Mouse (Mus musculus): ENCODE results near the gene Cyp2b10.

- no peak for TF ChIP-seq CTCF (IDR thresholded peaks at IDR 0.05; ENCODE audit: low read depth)
- TF ChIP-seq EP300 (IDR thresholded peaks at IDR 0.05; ENCODE audit: low read depth), result 0 out of 2 replicates have a peak, but pooled peaks have one; percentile 12
Measured at GRCm38 (mm10) chr7:25895162-25895561, 2.3 kb upstream of the Cyp2b10 start.

All from liver, postnatal 0 days (tissue).